In genomic region chr5:27679151-27679550, GRCm38 (mm10) we compare ENCODE assay signal across 11 mouse cellular contexts.
"Had no signal": no experiment of that assay in that cellular context is flagged by ENCODE, and none has a peak within 500 bp of the region (broad histone marks: within the 10 kb centered on the region; RNA-seq: fewer than 3 reads in every experiment).

No protein-coding gene starts in this region.

- H3K36me3 ChIP-seq: limb, embryonic 13.5 days; liver, embryonic 12.5 days; midbrain, embryonic 12.5 days had no signal

- H3K4me3 ChIP-seq: layer of hippocampus, adult 2 months; limb, embryonic 13.5 days; liver, embryonic 12.5 days; midbrain, embryonic 12.5 days had no signal

- H3K27ac ChIP-seq: layer of hippocampus, adult 2 months; limb, embryonic 13.5 days; liver, embryonic 12.5 days; midbrain, embryonic 12.5 days had no signal

- H3K4me2 ChIP-seq: limb, embryonic 13.5 days; liver, embryonic 12.5 days; midbrain, embryonic 12.5 days had no signal

- DNase-seq: kidney, adult 18-20 months; kidney, postnatal 10 days; kidney, postnatal 4 days; left cerebral cortex, postnatal 4 days; lung, adult 18-20 months; right cerebral cortex, postnatal 25 days; thymus, postnatal 14 days had no signal

- H3K27me3 ChIP-seq: limb, embryonic 13.5 days; midbrain, embryonic 12.5 days had no signal

- H3K9me3 ChIP-seq: limb, embryonic 13.5 days; liver, embryonic 12.5 days; midbrain, embryonic 12.5 days had no signal

- H3K4me1 ChIP-seq: limb, embryonic 13.5 days; liver, embryonic 12.5 days; midbrain, embryonic 12.5 days had no signal

- H3K9ac ChIP-seq: limb, embryonic 13.5 days; liver, embryonic 12.5 days; midbrain, embryonic 12.5 days had no signal

- ATAC-seq: liver, embryonic 12.5 days had no signal
